Mouse (Mus musculus): Measurements from ENCODE around the gene Gm17304. TPM values are rescaled to one million over a fixed set of nuclear protein-coding genes. Genes with fewer than 3 reads are reported as not detected.

Gene Gm17304
- total RNA-seq (2022) = not detected

DNA sequence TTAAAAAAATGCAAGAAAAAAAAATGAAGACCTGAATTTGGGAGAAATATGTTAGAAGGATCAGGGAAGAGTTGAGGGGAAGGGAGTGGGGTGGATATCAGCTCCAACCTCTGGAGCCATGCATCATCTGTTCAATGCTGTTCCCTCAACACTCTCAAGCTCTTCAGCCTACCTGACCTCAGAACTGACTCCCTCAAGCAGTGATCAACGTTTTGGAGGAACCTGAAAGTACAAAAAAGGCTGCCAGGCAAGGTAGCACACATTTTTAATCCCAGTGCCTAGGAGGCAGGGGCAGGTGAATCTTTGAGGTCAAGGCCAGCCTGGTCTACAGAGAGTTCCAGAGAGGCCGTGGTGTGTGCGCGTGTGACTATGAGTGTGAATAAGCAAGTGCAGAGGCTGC, at the start of gene Gm17304:
Gm17304 (plus strand) TSS at position 301 of the 400 bp plus-strand sequence.
- DNase-seq (ENCODE audit: low spot score in 2 of 2) = no peak

GRCm38 (mm10) chr5:106560631-106561498, 48.0 kb upstream of the Gm17304 start:
- no peak for DNase-seq (ENCODE audit: low spot score in 2 of 2)

DNA sequence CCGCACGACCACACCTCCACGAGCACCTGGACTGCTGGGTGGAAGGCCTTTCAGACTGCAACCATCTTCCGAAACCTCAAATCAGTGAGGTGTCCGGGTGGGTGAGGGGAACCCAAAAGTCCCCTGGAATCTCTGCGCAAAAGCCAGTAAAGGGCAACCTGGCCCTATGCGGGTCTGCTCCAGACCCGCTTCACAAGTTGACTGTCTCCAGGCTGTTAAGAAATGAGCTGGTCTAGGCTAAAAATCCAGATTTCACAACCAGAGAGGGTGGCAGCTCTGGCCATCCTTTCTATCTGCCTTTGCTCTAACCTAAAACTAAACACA, 47.4 kb upstream of the Gm17304 start:
- DNase-seq (ENCODE audit: low spot score in 2 of 2) = no peak

DNA sequence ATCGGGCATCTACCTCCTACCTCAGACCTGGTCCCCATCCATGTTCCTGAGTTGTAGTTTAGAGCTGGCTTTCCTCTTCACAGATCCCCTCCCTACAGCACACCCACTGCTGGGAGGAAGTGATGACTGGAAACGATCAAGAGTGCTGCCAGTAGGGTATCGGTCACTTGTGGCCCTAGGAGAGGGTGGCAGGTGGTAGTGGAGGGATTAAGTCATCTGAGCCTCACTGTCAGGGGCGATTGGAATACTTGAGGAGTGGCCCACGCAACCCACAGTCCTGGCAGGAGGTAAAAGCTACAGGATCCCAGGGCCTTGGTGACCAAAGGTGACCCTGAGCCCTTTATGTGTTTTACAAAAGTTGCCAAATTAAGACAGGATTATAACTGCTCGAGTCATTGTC, 42.9 kb upstream of the Gm17304 start:
- no peak for DNase-seq (ENCODE audit: low spot score in 2 of 2)

- peak in 1 of 2 experiments; percentile 23 for DNase-seq (ENCODE audit: low spot score in 2 of 2)
These were observed 34.9 kb upstream of the Gm17304 start for GRCm38 (mm10) chr5:106573742-106574559.

- DNase-seq (ENCODE audit: low spot score in 2 of 2) = peak; percentile 75 to 78
These were observed 34.3 kb upstream of the Gm17304 start for GRCm38 (mm10) chr5:106574560-106574946.

- DNase-seq (ENCODE audit: low spot score in 2 of 2) = no peak
These were observed 33.8 kb upstream of the Gm17304 start for GRCm38 (mm10) chr5:106575098-106575497.

DNA sequence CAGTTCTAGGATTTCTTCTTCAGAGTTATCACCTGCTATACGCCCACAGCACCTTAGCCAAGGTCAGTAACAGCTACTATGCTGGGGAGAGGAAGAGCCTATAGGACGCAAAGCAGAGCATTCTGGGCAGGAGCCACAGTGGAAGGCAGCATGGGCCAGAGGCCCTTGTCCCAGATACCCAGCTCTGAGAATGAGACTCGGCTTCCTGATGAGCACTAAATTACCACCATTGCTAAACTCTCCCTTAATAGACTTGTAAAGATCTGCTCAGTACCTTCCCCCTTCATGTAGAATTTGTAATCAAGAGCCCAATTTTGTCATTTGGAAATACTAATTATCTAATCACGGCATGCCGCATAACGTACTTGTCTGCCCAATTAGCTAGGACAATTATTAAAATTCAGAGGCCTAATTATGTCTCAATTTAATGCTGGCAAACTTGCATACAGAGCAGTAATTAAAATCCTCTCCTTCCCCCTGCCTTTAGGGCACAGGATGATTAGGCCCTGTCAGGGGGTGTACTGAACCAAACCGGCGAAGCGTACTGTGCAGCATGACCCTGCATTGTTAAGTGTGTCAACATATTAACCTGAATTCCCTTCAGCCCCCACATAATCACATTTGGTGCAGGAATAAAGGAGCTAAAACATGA, 31.5 kb upstream of the Gm17304 start:
- no peak for DNase-seq (ENCODE audit: low spot score in 2 of 2)

GRCm38 (mm10) chr5:106580943-106581342, 28.0 kb upstream of the Gm17304 start:
- no peak for DNase-seq (ENCODE audit: low spot score in 2 of 2)

DNA sequence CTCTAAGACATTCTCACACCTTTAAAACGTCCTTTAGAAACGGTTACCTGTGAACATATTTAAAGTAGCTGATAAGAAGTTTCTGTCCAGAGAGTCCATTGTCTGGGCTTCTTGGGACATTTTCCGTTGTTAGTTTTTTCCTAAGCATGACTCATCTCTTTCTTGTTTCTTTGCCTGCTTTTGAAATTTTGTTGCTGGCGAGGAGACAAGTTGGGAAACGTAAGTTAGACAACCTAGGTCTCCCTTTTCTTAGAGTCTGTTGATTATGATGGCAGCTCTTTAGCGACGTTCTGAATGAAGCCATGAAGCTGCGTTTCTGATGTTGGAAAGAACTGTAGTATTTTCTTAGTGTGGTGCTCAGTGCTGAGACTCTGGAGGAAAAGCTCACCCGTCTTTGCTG, 19.9 kb upstream of the Gm17304 start:
- DNase-seq (ENCODE audit: low spot score in 2 of 2) = no peak

DNA sequence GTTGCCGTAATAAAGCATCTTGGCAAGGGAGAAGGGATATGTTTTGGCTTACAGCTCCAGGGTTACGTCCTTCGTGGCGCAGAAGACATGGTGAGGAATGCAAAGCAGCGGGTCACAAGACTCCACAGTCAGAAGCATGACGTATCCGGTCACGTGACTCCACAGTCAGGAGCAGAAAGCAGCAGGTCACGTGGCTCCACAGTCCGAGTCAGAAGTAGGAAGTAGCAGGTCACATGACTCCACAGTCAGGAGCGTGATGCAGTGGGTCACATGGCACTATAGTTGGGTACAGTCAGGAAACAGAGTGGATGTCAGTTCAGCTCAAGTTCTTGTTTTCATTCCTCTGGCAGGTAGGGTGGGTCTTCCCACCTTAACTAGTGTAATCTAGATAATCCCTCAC, 19.2 kb upstream of the Gm17304 start:
- no peak for DNase-seq (ENCODE audit: low spot score in 2 of 2)

DNA sequence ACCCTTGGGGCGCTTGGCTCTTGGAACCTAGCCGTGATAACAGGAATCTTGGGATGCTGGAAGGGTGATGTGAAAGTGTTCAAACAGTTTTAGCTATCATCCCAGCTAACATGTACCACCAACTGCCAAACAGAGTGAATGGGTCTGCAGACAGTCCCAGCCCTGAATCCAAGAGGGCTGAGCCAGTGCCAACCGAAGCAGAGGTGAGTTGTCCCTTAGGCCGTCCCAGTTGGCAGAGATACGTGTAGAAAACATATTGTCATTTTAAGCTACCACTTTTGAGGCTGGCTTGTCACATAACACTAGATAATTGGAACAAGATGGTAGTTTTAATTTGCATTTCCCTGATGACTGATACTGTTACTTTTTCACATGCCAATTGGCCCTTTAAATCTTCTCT, 18.2 kb upstream of the Gm17304 start:
- no peak for DNase-seq (ENCODE audit: low spot score in 2 of 2)

GRCm38 (mm10) chr5:106594388-106594787, 14.5 kb upstream of the Gm17304 start:
- no peak for DNase-seq (ENCODE audit: low spot score in 2 of 2)

- DNase-seq (ENCODE audit: low spot score in 2 of 2) = no peak
These were observed 11.4 kb upstream of the Gm17304 start for GRCm38 (mm10) chr5:106597472-106597871.

GRCm38 (mm10) chr5:106599482-106599881, 9.4 kb upstream of the Gm17304 start:
- no peak for DNase-seq (ENCODE audit: low spot score in 2 of 2)

- DNase-seq (ENCODE audit: low spot score in 2 of 2) = no peak
These were observed 4.5 kb upstream of the Gm17304 start for GRCm38 (mm10) chr5:106604381-106604780.

DNA sequence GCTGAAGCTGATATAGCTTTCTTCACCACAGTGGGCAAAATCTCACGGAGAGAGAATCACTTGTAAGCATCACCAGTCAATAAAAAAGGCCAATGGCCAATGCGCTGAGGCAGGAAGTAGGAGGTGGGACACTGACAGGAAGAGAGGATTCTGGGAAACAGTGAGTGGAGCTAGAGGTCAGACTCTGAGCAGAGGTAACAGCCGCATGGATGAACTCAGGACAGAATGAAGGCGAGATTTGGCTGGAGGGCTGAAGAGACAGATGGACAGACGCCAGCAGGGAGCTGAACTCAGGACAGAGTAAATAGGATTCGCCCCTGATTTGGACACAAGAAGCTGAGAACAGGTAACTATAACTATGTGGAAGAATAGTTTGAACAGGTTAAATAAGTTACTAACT, 3.8 kb upstream of the Gm17304 start:
- DNase-seq (ENCODE audit: low spot score in 2 of 2) = no peak

DNA sequence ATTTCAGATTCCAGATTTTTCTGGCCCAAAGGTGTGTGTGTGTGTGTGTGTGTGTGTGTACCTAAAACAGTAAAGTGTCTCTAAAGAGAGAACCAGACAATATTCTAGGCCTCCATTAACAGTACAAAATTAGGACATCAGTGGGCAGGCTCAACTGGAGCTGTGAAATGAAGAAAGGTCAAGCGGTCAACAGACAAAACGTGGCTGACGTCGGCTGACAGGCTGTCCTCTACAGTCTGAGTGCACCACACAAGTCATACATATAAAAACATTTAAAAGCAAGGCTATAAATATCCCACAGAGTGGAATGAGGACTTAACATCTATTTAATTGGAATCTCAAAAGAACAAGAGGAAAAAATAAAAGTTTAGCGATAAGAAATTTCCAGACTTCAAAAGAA, 1.8 kb upstream of the Gm17304 start:
- DNase-seq (ENCODE audit: low spot score in 2 of 2) = no peak

- DNase-seq (ENCODE audit: low spot score in 2 of 2) = no peak
These were observed 3.3 kb downstream of the Gm17304 start for GRCm38 (mm10) chr5:106612151-106612550.

DNA sequence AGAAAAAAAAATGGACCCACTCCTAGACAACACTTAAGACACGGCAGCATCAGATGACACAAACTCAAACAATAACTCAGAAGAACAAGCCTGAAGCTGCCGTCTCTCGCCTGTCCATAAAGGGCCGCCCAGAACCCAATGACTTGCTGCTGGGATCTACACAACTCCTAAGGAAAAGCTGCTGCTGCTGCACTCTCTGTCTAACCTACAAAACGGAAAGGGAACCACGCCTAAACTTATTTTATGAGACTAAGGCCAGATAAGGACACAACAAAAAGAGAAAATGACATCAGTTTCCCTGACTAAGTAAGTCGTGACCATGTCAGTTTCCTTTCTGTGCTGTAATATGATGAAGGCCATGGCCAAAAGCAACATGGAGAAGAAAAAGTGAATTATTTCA, 5.7 kb downstream of the Gm17304 start:
- no peak for DNase-seq (ENCODE audit: low spot score in 2 of 2)

DNA sequence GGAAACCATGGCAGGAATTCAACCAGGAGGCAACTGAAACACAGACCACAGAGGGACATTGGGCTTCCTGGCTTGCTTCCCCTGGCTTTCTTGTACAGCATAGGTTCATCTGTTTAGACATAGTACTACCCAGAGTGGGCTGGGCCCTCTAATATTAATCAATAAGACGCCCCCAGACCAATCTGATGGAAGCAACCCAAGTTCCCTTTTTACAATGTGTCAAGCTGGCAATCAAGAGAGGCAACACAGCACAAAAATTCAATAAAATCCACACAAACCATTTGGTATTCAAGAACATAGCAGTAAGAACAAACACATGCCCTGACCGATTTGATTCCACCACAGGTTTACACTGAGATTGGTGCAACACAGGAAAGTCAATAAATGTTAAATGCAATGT, 6.1 kb downstream of the Gm17304 start:
- DNase-seq (ENCODE audit: low spot score in 2 of 2) = no peak

DNA sequence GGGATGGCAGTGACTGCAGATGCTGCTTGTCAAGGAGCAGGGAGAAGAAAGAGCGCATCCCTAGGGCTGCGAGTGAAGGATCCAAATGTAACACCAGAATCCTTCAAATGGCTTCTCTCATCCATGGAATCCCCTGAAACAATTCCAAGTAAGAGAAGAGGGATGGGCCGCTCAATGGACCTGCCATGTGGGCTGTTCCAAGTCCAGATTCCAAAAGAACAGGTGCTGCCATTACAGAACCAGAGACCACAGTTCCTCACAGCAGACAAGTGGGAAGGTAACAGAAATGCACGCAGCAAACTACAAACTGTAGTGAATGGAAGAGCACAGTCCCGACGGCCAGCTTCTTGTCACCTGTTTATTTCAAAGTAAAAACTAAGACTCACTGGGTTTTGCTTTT, 11.5 kb downstream of the Gm17304 start:
- DNase-seq (ENCODE audit: low spot score in 2 of 2) = no peak

Data from left cerebral cortex, adult 8-10 months (tissue).